Mouse (Mus musculus): ENCODE results near the gene Flg2.

DNA sequence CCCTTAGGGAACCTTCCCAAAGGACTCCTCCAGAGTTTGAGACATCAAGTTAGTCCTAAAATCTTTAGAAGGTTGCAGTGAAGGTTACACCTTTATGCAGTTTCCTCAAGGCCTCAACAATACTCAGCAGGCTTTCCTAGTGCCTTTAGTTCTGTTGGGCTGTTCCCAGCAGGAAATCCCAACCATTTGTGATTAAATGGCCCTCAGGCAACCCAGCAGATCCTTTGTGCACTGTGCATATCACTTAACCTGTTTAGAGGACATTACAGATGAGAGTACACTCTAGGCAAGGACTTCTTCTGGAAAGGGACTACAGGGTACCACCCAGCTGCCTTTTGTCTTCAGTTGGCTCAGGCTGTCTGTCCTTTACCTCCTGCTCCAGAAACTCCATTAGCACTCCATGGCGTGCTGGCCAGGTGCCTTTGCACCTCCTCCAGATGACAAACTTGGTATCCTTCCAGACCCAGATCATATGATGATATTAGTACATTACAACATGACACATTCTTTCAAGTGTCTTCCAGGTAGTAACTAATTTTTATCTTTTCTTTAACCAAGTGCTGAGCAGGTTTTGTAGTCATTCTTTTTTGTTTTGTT is 34.0 kb upstream of the Flg2 start:
- TF ChIP-seq POLR2A (IDR thresholded peaks at IDR 0.05; ENCODE audit: borderline replicate concordance, insufficient read depth, low read length) = no peak
- TF ChIP-seq CTCF (IDR thresholded peaks at IDR 0.05; ENCODE audit: borderline replicate concordance, insufficient read depth, low read depth, low read length) = no peak

Data from cerebellum, adult 2 months (tissue).